Mouse (Mus musculus) G1E (cell line): Measurements from ENCODE around the gene Tmem136. TPM values are rescaled to one million over a fixed set of nuclear protein-coding genes. Genes with fewer than 3 reads are reported as not detected.

Experiments used
- ATAC-seq: 2 replicates; pipeline ENCODE4 v1.8.0; 2016; ENCODE audit warnings: mild to moderate bottlenecking; ENCODE audit not compliant: insufficient number of reproducible peaks, poor library complexity, low FRiP score, severe bottlenecking; ENCODE audit errors: extremely low read depth
- DNase-seq: peaks from one replicate; pipeline ENCODE4 v3.0.0; 2012; ENCODE audit warnings: low spot score
- H3K27me3 ChIP-seq: 2 replicates; pipeline ENCODE4 v1.6.1; 2012; ENCODE audit warnings: mild to moderate bottlenecking, low read length, inconsistent platforms; ENCODE audit not compliant: insufficient read depth
- H3K36me3 ChIP-seq: replicated peaks from 2 replicates; pipeline ENCODE3; 2012; ENCODE audit warnings: mild to moderate bottlenecking, inconsistent platforms
- H3K4me1 ChIP-seq: 2 replicates; pipeline ENCODE4 v1.6.1; 2012; ENCODE audit warnings: low read depth, low read length, inconsistent platforms, mixed read lengths; ENCODE audit not compliant: insufficient read depth
- H3K4me3 ChIP-seq: 2 replicates; pipeline ENCODE4 v1.5.1; 2012; ENCODE audit warnings: low read depth, mild to moderate bottlenecking, inconsistent platforms, low read length, moderate library complexity, mixed read lengths
- H3K9me3 ChIP-seq: replicated peaks from 2 replicates; pipeline ENCODE4 v1.6.1; 2012; ENCODE audit warnings: inconsistent platforms
- CTCF ChIP-seq: IDR thresholded peaks from 2 replicates; pipeline ENCODE4 v1.5.1; 2012; ENCODE audit warnings: low read depth, low read length, inconsistent platforms, mixed read lengths
- GATA1 ChIP-seq: IDR thresholded peaks from 2 replicates; pipeline ENCODE4 v1.6.1; 2012; ENCODE audit warnings: borderline replicate concordance, low read length, inconsistent platforms, mixed read lengths
- GATA2 ChIP-seq: IDR thresholded peaks from 2 replicates; pipeline ENCODE4 v1.6.1; 2012; ENCODE audit warnings: low read depth, low read length, inconsistent platforms, borderline replicate concordance
- POLR2AphosphoS5 ChIP-seq: IDR thresholded peaks from 2 replicates; pipeline ENCODE4 v1.6.1; 2012; ENCODE audit warnings: low read depth, low read length, inconsistent platforms; ENCODE audit not compliant: insufficient replicate concordance
- TAL1 ChIP-seq: conservative IDR thresholded peaks from 2 replicates; pipeline ENCODE4 v1.6.1; 2012; ENCODE audit warnings: low read depth, low read length, inconsistent platforms, mixed read lengths
- polyA plus RNA-seq: library from polyadenylated mRNA; stranded (reverse); fragments of >175 nt; gene quantifications from 2 replicates; pipeline ENCODE4 v1.2.3, GENCODE M21; 2012
- total RNA-seq, 2 experiments: library from RNA; stranded (forward) in 1 of 2; stranded (reverse) in 1 of 2; fragments of 200-1000 nt in 1 of 2; fragments of >200 nt in 1 of 2; fragmentation: Nextera tagmentation in 1 of 2; gene quantifications; 2 replicates each; pipeline ENCODE4 v1.2.3; 2014 to 2017

Gene Tmem136
- total and polyA plus RNA-seq, 3 experiments = 0.39 to 11.4 (median 2.0) TPM

- Histone ChIP-seq H3K27me3 (no peaks in the 10 kb centered on the region), H3K9me3 (no peaks in the 10 kb centered on the region), H3K4me3 (peak overlapping the region; percentile 88), H3K4me1 (peaks cover 49% of the 10 kb centered on the region), H3K36me3 (peaks cover 18% of the 10 kb centered on the region)
- TF ChIP-seq GATA1 = no peak
- no peak for TF ChIP-seq POLR2AphosphoS5
- TF ChIP-seq TAL1 = no peak
- no peak for TF ChIP-seq CTCF
- no peak for TF ChIP-seq GATA2
- no peak for ATAC-seq
- DNase-seq = peak; percentile 16
Observed at GRCm38 (mm10) chr9:43106426-43107186, 9.8 kb downstream of the Tmem136 start.

DNA sequence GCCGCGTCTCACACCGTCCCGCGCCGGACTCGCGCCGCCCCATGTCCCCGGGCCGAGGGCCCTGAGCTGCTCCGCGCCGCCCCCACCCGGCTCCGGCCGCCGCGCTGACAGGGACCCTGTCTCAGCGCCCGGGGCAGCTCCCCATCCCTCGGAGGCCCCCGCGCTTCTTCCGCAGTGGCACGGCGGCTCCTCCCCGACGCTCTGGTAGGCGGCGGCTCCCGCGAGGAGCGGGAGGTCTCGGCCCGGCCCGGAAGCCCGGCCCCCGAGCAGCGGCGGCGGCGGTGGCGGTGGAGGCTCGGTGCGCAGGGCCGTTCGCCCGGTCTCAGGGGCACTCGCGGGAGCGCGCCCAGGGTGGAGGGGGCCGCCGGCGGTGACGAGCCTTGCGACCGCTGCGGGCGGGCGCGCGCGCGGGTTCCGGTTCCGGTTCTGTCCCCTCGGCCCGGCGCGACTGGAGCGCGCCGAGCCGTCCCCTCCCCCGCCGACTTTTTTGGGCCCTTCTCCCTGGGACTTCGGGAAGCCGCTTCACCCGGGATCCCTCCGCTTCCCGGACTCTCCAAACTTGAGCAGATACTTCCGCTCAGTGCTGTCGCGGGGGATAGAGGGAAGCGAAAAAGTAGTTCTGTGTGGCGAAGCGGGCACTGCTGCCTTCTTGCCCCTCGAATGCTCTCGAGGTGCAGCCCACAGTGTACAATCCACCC lies 10.6 kb downstream of the Tmem136 start:
- no peak for ATAC-seq
- no peak for TF ChIP-seq TAL1
- TF ChIP-seq GATA2 = no peak
- no peak for TF ChIP-seq GATA1
- TF ChIP-seq POLR2AphosphoS5 = no peak
- TF ChIP-seq CTCF = no peak
- DNase-seq = peak; percentile 83
- peaks cover 47% of the 10 kb centered on the region for H3K4me1 ChIP-seq
- peaks cover 11% of the 10 kb centered on the region for H3K36me3 ChIP-seq
- H3K4me3 ChIP-seq = peak overlapping the region; percentile 88
- H3K9me3 ChIP-seq = no peaks in the 10 kb centered on the region
- no peaks in the 10 kb centered on the region for H3K27me3 ChIP-seq

- TF ChIP-seq POLR2AphosphoS5 (no peak), TAL1 (no peak), GATA2 (no peak), GATA1 (no peak), CTCF (no peak)
- DNase-seq = peak; percentile 20
- ATAC-seq = no peak
- Histone ChIP-seq H3K27me3 (no peaks in the 10 kb centered on the region), H3K4me1 (peaks cover 50% of the 10 kb centered on the region), H3K4me3 (peak overlapping the region; percentile 88), H3K9me3 (no peaks in the 10 kb centered on the region), H3K36me3 (peaks cover 4% of the 10 kb centered on the region)
Observed at GRCm38 (mm10) chr9:43104873-43105663, 11.3 kb downstream of the Tmem136 start.

DNA sequence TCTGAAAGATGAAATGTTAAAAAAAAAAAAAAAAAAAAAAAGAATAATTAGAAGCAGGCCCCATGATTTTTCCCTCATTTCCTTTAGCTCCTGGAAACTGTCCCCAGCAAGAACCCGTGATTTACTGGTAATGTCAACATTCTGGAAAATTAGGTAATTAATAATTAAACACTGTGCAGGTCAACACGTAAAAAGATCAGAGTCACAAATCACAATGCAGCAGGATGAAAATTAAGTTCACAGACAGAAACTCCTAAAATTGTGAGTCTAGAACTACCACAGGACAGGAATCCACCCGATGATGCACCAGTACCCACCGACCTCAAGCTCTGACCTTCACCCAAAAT lies 11.9 kb downstream of the Tmem136 start:
- Histone ChIP-seq H3K4me1 (peaks cover 52% of the 10 kb centered on the region), H3K9me3 (no peaks in the 10 kb centered on the region), H3K4me3 (peak overlapping the region; percentile 88), H3K27me3 (no peaks in the 10 kb centered on the region), H3K36me3 (peaks cover 4% of the 10 kb centered on the region)
- ATAC-seq (no peak), DNase-seq (no peak)
- no peak for TF ChIP-seq GATA2
- TF ChIP-seq POLR2AphosphoS5 = no peak
- no peak for TF ChIP-seq GATA1
- no peak for TF ChIP-seq CTCF
- no peak for TF ChIP-seq TAL1

DNA sequence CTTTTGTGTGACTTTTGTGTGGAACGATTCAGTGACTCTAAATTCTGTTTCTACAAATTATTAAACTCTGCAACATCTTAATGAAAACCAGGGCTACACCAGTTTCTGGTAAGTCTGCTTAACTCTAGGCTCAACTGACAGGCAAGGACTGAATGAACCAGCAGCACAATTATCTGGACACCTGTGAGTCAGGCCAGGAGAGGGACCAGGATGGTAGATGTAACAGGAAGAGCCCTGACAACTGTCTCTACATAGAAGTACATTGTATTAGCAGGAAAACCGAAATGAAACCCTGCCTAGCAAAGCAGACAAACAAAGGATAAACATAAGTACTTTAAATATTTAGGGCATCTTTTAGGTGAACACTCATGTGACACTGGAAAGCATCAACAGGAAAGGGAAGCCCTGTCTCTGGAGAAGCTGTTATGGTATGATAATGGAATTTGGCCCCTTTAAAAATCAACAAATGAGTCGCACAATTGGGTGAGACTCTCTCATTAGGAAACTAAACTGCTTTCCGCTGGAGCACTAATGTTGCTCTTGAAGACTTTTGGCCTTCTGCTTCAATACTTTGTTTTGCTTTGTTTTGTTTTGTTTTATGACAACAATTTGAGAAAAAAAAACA lies 12.6 kb downstream of the Tmem136 start:
- DNase-seq (no peak), ATAC-seq (no peak)
- Histone ChIP-seq H3K36me3 (peaks cover 6% of the 10 kb centered on the region), H3K27me3 (no peaks in the 10 kb centered on the region), H3K9me3 (no peaks in the 10 kb centered on the region), H3K4me3 (peak overlapping the region; percentile 88), H3K4me1 (peaks cover 49% of the 10 kb centered on the region)
- TF ChIP-seq TAL1 = 0 out of 2 replicates have a peak, but pooled peaks have one; percentile 18
- TF ChIP-seq CTCF = no peak

DNA sequence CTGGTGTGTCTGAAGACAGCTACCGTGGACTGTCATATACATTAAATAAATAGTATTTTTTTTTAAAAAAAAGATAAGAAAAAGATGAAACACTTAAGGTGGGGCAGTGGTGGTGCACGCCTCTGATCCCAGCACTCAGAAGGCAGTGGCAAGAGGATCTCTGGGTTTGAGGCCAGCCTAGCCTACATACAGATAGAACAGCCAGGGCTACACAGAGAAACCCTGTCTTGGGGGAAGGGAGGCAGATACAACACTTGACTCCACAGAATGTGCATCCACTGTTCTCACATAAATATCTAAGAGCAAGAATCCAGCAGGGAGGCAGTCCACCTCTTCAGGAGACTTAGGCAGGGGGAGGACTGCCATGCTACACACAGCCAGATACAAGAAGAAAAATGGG lies 13.4 kb downstream of the Tmem136 start:
- H3K4me1 ChIP-seq = peaks cover 50% of the 10 kb centered on the region
- no peaks in the 10 kb centered on the region for H3K9me3 ChIP-seq
- DNase-seq (no peak), ATAC-seq (no peak)
- peaks cover 7% of the 10 kb centered on the region for H3K36me3 ChIP-seq
- TF ChIP-seq TAL1 = no peak
- TF ChIP-seq GATA1 = no peak
- no peak for TF ChIP-seq GATA2
- TF ChIP-seq CTCF = no peak
- no peak for TF ChIP-seq POLR2AphosphoS5
- H3K4me3 ChIP-seq = peak overlapping the region; percentile 88
- no peaks in the 10 kb centered on the region for H3K27me3 ChIP-seq
